Mouse (Mus musculus): ENCODE data around the gene Npl. TPM values are rescaled to one million over a fixed set of nuclear protein-coding genes. Genes with fewer than 3 reads are reported as not detected.
A peak's percentile ranks its signal among the peaks of the same experiment; 100 is the strongest.

Gene Npl
- polyA plus RNA-seq (2015; fragmentation: Nextera tagmentation; extraction: Ambion mirVana): 11.2 and 13.3 TPM in 2 replicates

GRCm38 (mm10) chr1:153549536-153550199 is at the start of gene Npl:
Gene Npl (minus strand): TSS chr1:153550045.
- peak within 1 kb of the TSS; percentile 58 for H3K4me2 ChIP-seq (ENCODE audit: low read length)
- 5% methylated on average over 28 of the region's 29 CpGs for WGBS
- no peaks in the 10 kb centered on the region for H3K36me3 ChIP-seq (ENCODE audit: control insufficient read depth, insufficient read depth, low read length)
- no peaks in the 10 kb centered on the region for H3K9me3 ChIP-seq (replicated peaks; ENCODE audit: control insufficient read depth, low read length, poor library complexity, severe bottlenecking)
- peak within 1 kb of the TSS; percentile 62 for H3K9ac ChIP-seq (ENCODE audit: low read depth, low read length)
- H3K27ac ChIP-seq (ENCODE audit: low read length): no peak within 1 kb of the TSS
- peaks cover 3% of the 10 kb centered on the region; the same call in 1 of the 2 replicates for H3K4me1 ChIP-seq (ENCODE audit: control insufficient read depth, insufficient read depth, low read length)
- peak within 1 kb of the TSS; percentile 46 for H3K4me3 ChIP-seq (ENCODE audit: low read depth, low read length)
- H3K27me3 ChIP-seq (ENCODE audit: control insufficient read depth, insufficient read depth, low read depth, low read length): no peaks in the 10 kb centered on the region
- ATAC-seq: peak; percentile 95

DNA sequence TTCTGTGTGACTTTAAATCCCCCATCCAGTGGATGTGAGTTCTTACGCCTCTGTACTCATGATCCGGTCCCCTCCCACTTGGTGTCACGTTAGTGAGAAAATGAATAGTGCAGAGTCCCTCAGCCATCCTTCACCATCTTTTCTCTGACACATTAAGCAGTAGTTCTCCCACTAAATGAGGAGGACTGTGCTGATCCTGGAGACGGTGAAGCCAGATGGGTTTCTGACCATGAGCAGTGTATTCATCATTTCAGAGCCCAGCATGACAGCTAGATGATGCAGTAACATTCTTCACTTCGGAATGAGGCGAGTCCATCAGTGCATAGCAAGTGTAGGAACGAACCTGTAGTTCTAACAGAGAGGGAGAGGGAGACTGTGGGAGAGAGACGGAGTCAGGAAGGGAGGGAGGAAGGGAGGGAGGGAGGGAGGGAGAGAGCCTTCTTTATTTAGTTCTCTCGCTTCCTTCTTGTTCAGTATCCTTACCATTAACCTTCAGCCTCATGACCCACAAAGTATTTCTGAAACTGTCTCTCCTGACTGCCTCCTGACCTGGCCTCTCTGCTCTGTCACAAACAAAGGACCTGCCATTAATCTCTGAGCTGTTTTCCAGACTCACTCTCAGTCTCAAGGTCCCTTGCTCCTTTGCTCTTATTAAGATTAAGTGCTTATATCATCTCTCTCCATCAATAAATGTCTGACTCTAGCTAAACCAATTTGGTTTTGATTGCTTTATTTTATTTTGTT is 49.6 kb upstream of the Npl start:
- peak; percentile 50 for ATAC-seq
- 26% methylated on average over 9 of the region's 9 CpGs for WGBS
- H3K4me1 ChIP-seq (ENCODE audit: control insufficient read depth, insufficient read depth, low read length): peaks cover 11% of the 10 kb centered on the region
- peak overlapping the region; percentile 0; the same call in 1 of the 2 replicates for H3K4me2 ChIP-seq (ENCODE audit: low read length)
- H3K9ac ChIP-seq (ENCODE audit: low read depth, low read length): no peak overlapping the region
- no peaks in the 10 kb centered on the region for H3K27me3 ChIP-seq (ENCODE audit: control insufficient read depth, insufficient read depth, low read depth, low read length)
- no peaks in the 10 kb centered on the region for H3K36me3 ChIP-seq (ENCODE audit: control insufficient read depth, insufficient read depth, low read length)
- no peaks in the 10 kb centered on the region for H3K9me3 ChIP-seq (replicated peaks; ENCODE audit: control insufficient read depth, low read length, poor library complexity, severe bottlenecking)
- H3K27ac ChIP-seq (ENCODE audit: low read length): peak overlapping the region; percentile 56
- no peak overlapping the region for H3K4me3 ChIP-seq (ENCODE audit: low read depth, low read length)

DNA sequence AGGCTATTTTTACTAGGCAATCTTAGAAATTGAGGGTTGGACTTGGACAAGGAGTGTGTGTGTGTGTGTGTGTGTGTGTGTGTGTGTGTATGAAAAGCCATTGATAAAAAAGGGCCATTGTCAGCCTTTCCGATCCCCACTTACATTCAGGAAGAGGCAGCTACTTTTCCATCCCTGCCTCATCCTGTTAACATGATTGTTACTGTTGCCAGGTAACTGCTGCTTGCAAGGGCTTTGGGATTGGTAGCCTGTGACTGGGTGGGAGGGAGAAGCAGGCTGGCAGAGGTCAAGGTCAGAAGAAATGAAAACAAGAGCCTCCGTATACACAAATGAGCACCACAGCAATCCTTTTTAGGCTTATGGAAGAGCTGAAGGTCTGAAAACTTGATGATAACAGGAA is 48.9 kb upstream of the Npl start:
- Histone ChIP-seq H3K9me3 (replicated peaks; ENCODE audit: control insufficient read depth, low read length, poor library complexity, severe bottlenecking) (no peaks in the 10 kb centered on the region), H3K4me2 (ENCODE audit: low read length) (peak overlapping the region; percentile 4; the same call in 1 of the 2 replicates), H3K27me3 (ENCODE audit: control insufficient read depth, insufficient read depth, low read depth, low read length) (no peaks in the 10 kb centered on the region), H3K4me3 (ENCODE audit: low read depth, low read length) (no peak overlapping the region), H3K9ac (ENCODE audit: low read depth, low read length) (no peak overlapping the region), H3K36me3 (ENCODE audit: control insufficient read depth, insufficient read depth, low read length) (no peaks in the 10 kb centered on the region), H3K27ac (ENCODE audit: low read length) (peak overlapping the region; percentile 59), H3K4me1 (ENCODE audit: control insufficient read depth, insufficient read depth, low read length) (peaks cover 11% of the 10 kb centered on the region)
- WGBS: 7% methylated on average over 2 of the region's 2 CpGs
- peak; percentile 86 for ATAC-seq

DNA sequence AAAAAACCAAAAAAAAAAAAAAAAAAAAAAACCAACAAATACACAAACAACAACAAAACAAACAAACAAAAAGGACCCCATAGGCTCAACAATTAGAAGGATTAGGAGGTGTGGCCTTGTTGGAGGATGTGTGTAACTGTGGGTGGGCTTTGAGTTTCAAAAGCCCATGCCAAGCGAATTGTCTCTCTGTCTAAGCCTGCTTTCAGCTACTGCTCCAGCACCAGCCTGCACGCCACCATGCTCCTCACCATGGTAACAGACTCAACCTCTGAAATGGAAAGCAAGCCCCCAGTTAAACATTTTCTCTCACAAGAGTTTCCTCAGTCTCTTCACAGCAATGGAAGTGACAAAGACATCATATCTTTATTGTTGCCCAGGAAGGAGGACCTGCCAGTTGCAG is 43.8 kb upstream of the Npl start:
- H3K36me3 ChIP-seq (ENCODE audit: control insufficient read depth, insufficient read depth, low read length): no peaks in the 10 kb centered on the region
- no peaks in the 10 kb centered on the region for H3K27me3 ChIP-seq (ENCODE audit: control insufficient read depth, insufficient read depth, low read depth, low read length)
- WGBS: 20% methylated on average over 2 of the region's 2 CpGs
- no peaks in the 10 kb centered on the region for H3K9me3 ChIP-seq (replicated peaks; ENCODE audit: control insufficient read depth, low read length, poor library complexity, severe bottlenecking)
- peak; percentile 72 for ATAC-seq
- H3K9ac ChIP-seq (ENCODE audit: low read depth, low read length): no peak overlapping the region
- H3K4me1 ChIP-seq (ENCODE audit: control insufficient read depth, insufficient read depth, low read length): peaks cover 3% of the 10 kb centered on the region
- no peak overlapping the region for H3K27ac ChIP-seq (ENCODE audit: low read length)
- no peak overlapping the region for H3K4me3 ChIP-seq (ENCODE audit: low read depth, low read length)
- H3K4me2 ChIP-seq (ENCODE audit: low read length): no peak overlapping the region

GRCm38 (mm10) chr1:153590176-153590734 is 40.4 kb upstream of the Npl start:
- H3K4me2 ChIP-seq (ENCODE audit: low read length): no peak overlapping the region
- no peaks in the 10 kb centered on the region; the same call in 1 of the 2 replicates for H3K4me1 ChIP-seq (ENCODE audit: control insufficient read depth, insufficient read depth, low read length)
- H3K9ac ChIP-seq (ENCODE audit: low read depth, low read length): no peak overlapping the region
- no peaks in the 10 kb centered on the region for H3K27me3 ChIP-seq (ENCODE audit: control insufficient read depth, insufficient read depth, low read depth, low read length)
- H3K27ac ChIP-seq (ENCODE audit: low read length): no peak overlapping the region
- H3K9me3 ChIP-seq (replicated peaks; ENCODE audit: control insufficient read depth, low read length, poor library complexity, severe bottlenecking): no peaks in the 10 kb centered on the region
- no peak overlapping the region for H3K4me3 ChIP-seq (ENCODE audit: low read depth, low read length)
- WGBS: 55% methylated on average over 2 of the region's 2 CpGs
- H3K36me3 ChIP-seq (ENCODE audit: control insufficient read depth, insufficient read depth, low read length): no peaks in the 10 kb centered on the region
- no peak for ATAC-seq

DNA sequence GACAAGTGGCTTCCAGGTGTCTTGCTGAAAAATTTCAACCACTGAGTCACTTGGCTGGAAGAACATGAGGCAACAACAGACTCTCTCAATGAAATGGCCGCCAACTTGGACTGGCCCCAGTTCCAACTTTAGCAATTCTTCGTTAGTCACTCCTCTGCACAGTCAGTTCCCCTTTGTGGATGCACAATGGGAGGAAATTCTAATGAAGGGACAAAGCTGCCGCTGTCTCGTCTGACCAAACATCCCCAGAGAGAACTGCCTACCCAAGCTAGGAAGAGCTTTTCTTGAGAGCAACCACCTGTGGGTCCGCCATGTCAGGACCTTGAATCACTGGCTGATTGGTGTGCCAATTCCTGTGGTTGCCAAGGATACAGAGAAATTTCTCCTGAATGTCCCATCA is 38.1 kb upstream of the Npl start:
- H3K4me3 ChIP-seq (ENCODE audit: low read depth, low read length): no peak overlapping the region
- WGBS: 73% methylated on average over 5 of the region's 5 CpGs

GRCm38 (mm10) chr1:153586826-153587225 is 37.0 kb upstream of the Npl start:
- no peaks in the 10 kb centered on the region for H3K36me3 ChIP-seq (ENCODE audit: control insufficient read depth, insufficient read depth, low read length)
- 80% methylated on average over 10 of the region's 10 CpGs for WGBS
- no peaks in the 10 kb centered on the region for H3K4me1 ChIP-seq (ENCODE audit: control insufficient read depth, insufficient read depth, low read length)
- H3K27ac ChIP-seq (ENCODE audit: low read length): no peak overlapping the region
- no peaks in the 10 kb centered on the region for H3K27me3 ChIP-seq (ENCODE audit: control insufficient read depth, insufficient read depth, low read depth, low read length)
- H3K9me3 ChIP-seq (replicated peaks; ENCODE audit: control insufficient read depth, low read length, poor library complexity, severe bottlenecking): no peaks in the 10 kb centered on the region
- no peak overlapping the region for H3K9ac ChIP-seq (ENCODE audit: low read depth, low read length)
- H3K4me3 ChIP-seq (ENCODE audit: low read depth, low read length): no peak overlapping the region
- no peak for ATAC-seq
- no peak overlapping the region for H3K4me2 ChIP-seq (ENCODE audit: low read length)

More for the DNA sequence above, 38.1 kb upstream of the Npl start:
- H3K36me3 ChIP-seq (ENCODE audit: control insufficient read depth, insufficient read depth, low read length): no peaks in the 10 kb centered on the region
- H3K9ac ChIP-seq (ENCODE audit: low read depth, low read length): no peak overlapping the region
- no peaks in the 10 kb centered on the region for H3K27me3 ChIP-seq (ENCODE audit: control insufficient read depth, insufficient read depth, low read depth, low read length)
- no peaks in the 10 kb centered on the region for H3K9me3 ChIP-seq (replicated peaks; ENCODE audit: control insufficient read depth, low read length, poor library complexity, severe bottlenecking)
- no peak for ATAC-seq
- H3K27ac ChIP-seq (ENCODE audit: low read length): no peak overlapping the region
- no peak overlapping the region for H3K4me2 ChIP-seq (ENCODE audit: low read length)
- H3K4me1 ChIP-seq (ENCODE audit: control insufficient read depth, insufficient read depth, low read length): no peaks in the 10 kb centered on the region

DNA sequence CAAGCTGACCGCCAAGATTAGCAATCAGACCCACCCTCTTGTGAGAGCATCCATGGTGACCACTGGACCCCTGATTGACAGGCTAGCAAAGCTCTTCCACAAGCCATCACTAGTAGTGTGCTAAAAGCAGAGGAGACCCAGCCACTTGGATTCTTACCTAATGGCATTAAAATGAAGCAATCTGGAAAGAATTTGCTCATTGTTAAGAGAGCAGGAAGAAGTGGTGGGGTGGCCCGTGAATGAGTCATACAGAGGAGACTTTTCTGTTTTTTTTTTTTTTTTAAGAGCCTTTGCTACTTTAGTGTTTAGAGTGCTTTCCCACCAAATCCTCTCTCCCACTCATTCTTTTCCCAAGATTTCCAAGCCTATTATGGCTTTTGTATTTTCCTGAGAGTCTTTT is 35.9 kb upstream of the Npl start:
- 42% methylated on average over 2 of the region's 2 CpGs for WGBS
- no peaks in the 10 kb centered on the region for H3K27me3 ChIP-seq (ENCODE audit: control insufficient read depth, insufficient read depth, low read depth, low read length)
- H3K4me3 ChIP-seq (ENCODE audit: low read depth, low read length): no peak overlapping the region
- no peak for ATAC-seq
- no peak overlapping the region for H3K27ac ChIP-seq (ENCODE audit: low read length)
- no peaks in the 10 kb centered on the region for H3K36me3 ChIP-seq (ENCODE audit: control insufficient read depth, insufficient read depth, low read length)
- no peak overlapping the region for H3K4me2 ChIP-seq (ENCODE audit: low read length)
- H3K9ac ChIP-seq (ENCODE audit: low read depth, low read length): no peak overlapping the region
- no peaks in the 10 kb centered on the region for H3K9me3 ChIP-seq (replicated peaks; ENCODE audit: control insufficient read depth, low read length, poor library complexity, severe bottlenecking)
- H3K4me1 ChIP-seq (ENCODE audit: control insufficient read depth, insufficient read depth, low read length): no peaks in the 10 kb centered on the region

- Histone ChIP-seq H3K4me1 (ENCODE audit: control insufficient read depth, insufficient read depth, low read length) (no peaks in the 10 kb centered on the region), H3K27ac (ENCODE audit: low read length) (no peak overlapping the region), H3K9ac (ENCODE audit: low read depth, low read length) (no peak overlapping the region), H3K4me3 (ENCODE audit: low read depth, low read length) (no peak overlapping the region), H3K36me3 (ENCODE audit: control insufficient read depth, insufficient read depth, low read length) (no peaks in the 10 kb centered on the region), H3K4me2 (ENCODE audit: low read length) (no peak overlapping the region), H3K9me3 (replicated peaks; ENCODE audit: control insufficient read depth, low read length, poor library complexity, severe bottlenecking) (no peaks in the 10 kb centered on the region), H3K27me3 (ENCODE audit: control insufficient read depth, insufficient read depth, low read depth, low read length) (no peaks in the 10 kb centered on the region)
- 86% methylated on average over 4 of the region's 4 CpGs for WGBS
- ATAC-seq: no peak
These were observed 33.3 kb upstream of the Npl start for GRCm38 (mm10) chr1:153583189-153583588.
